In genomic region chr7:110237837-110238451, GRCm38 (mm10) we compare ENCODE assay signal across 8 mouse cellular contexts. TPM values are rescaled to one million over a fixed set of nuclear protein-coding genes. Genes with fewer than 3 reads are reported as not detected.
DNase-seq lines count a peak whose midpoint lies in the region; ATAC-seq and TF ChIP-seq lines count a peak whose summit lies in the region.

No protein-coding gene starts in this region.

- peak; percentile 72 for DNase-seq in lung, postnatal 0 days (ENCODE audit: low spot score)
- no peak for DNase-seq in lung, postnatal 14 days
- DNase-seq in adrenal gland, postnatal 14 days = no peak
- DNase-seq in adrenal gland, adult 2 months = no peak

- TF ChIP-seq CTCF in lung, postnatal 0 days (IDR thresholded peaks at IDR 0.05) = no peak

- 21% methylated on average over 2 of the region's 2 CpGs for WGBS in lung, postnatal 0 days
- 42% methylated on average over 2 of the region's 2 CpGs for WGBS in embryonic facial prominence, embryonic 13.5 days
- 49% methylated on average over 2 of the region's 2 CpGs for WGBS in hindbrain, embryonic 16.5 days

- H3K9me3 ChIP-seq in lung, postnatal 0 days (ENCODE audit: low read length) = no peaks in the 10 kb centered on the region
- H3K9me3 ChIP-seq in embryonic facial prominence, embryonic 13.5 days = no peaks in the 10 kb centered on the region
- H3K9me3 ChIP-seq in hindbrain, embryonic 16.5 days (ENCODE audit: control insufficient read depth, low read length) = no peaks in the 10 kb centered on the region

- peak overlapping the region; percentile 23; the same call in 1 of the 2 replicates for H3K4me2 ChIP-seq in lung, postnatal 0 days (replicated peaks; ENCODE audit: low read depth, low read length)
- H3K4me2 ChIP-seq in embryonic facial prominence, embryonic 13.5 days = no peak overlapping the region
- no peak overlapping the region for H3K4me2 ChIP-seq in hindbrain, embryonic 16.5 days (ENCODE audit: low read length)
- peak overlapping the region; percentile 69 for H3K4me2 ChIP-seq in myocyte (ENCODE audit: low read depth)

- H3ac ChIP-seq in myocyte (ENCODE audit: control insufficient read depth, insufficient read length) = no peak overlapping the region

- H3K9ac ChIP-seq in lung, postnatal 0 days (replicated peaks; ENCODE audit: low read depth) = no peak overlapping the region
- H3K9ac ChIP-seq in embryonic facial prominence, embryonic 13.5 days = 0 out of 2 replicates have a peak overlapping the region, but pooled peaks have one; percentile 0
- no peak overlapping the region for H3K9ac ChIP-seq in hindbrain, embryonic 16.5 days (ENCODE audit: low read depth, low read length)

- no peaks in the 10 kb centered on the region for H3K36me3 ChIP-seq in lung, postnatal 0 days (ENCODE audit: insufficient read depth, low read length)
- peaks cover 6% of the 10 kb centered on the region for H3K36me3 ChIP-seq in embryonic facial prominence, embryonic 13.5 days
- H3K36me3 ChIP-seq in hindbrain, embryonic 16.5 days (ENCODE audit: control insufficient read depth, insufficient read depth, low read length) = no peaks in the 10 kb centered on the region
- H3K36me3 ChIP-seq in myocyte (ENCODE audit: control insufficient read depth, insufficient read depth) = no peaks in the 10 kb centered on the region

- H3K79me2 ChIP-seq in myocyte (ENCODE audit: control insufficient read depth, insufficient read depth) = peaks cover 41% of the 10 kb centered on the region

- no peak overlapping the region for H3K4me3 ChIP-seq in lung, postnatal 0 days (ENCODE audit: low read depth, low read length)
- H3K4me3 ChIP-seq in embryonic facial prominence, embryonic 13.5 days = no peak overlapping the region
- no peak overlapping the region for H3K4me3 ChIP-seq in hindbrain, embryonic 16.5 days (ENCODE audit: low read length)
- no peak overlapping the region for H3K4me3 ChIP-seq in myocyte

- peaks cover 14% of the 10 kb centered on the region for H3K4me1 ChIP-seq in lung, postnatal 0 days (ENCODE audit: insufficient read depth, low read depth, low read length)
- peaks cover 19% of the 10 kb centered on the region for H3K4me1 ChIP-seq in embryonic facial prominence, embryonic 13.5 days
- H3K4me1 ChIP-seq in hindbrain, embryonic 16.5 days (ENCODE audit: control insufficient read depth, insufficient read depth, low read depth, low read length) = no peaks in the 10 kb centered on the region

- no peaks in the 10 kb centered on the region for H3K27me3 ChIP-seq in lung, postnatal 0 days (replicated peaks; ENCODE audit: insufficient read depth, low read length)
- no peaks in the 10 kb centered on the region for H3K27me3 ChIP-seq in embryonic facial prominence, embryonic 13.5 days
- H3K27me3 ChIP-seq in hindbrain, embryonic 16.5 days (replicated peaks; ENCODE audit: control insufficient read depth, insufficient read depth, low read length) = no peaks in the 10 kb centered on the region
- no peaks in the 10 kb centered on the region for H3K27me3 ChIP-seq in myocyte (ENCODE audit: control insufficient read depth, insufficient read depth, insufficient read length)

- no peak for TF ChIP-seq POLR2A in myocyte (IDR thresholded peaks at IDR 0.05; ENCODE audit: insufficient read length, low read depth)

- peak overlapping the region; percentile 66 for H3K27ac ChIP-seq in lung, postnatal 0 days (ENCODE audit: low read length)
- peak overlapping the region; percentile 35 for H3K27ac ChIP-seq in embryonic facial prominence, embryonic 13.5 days
- peak overlapping the region; percentile 52 for H3K27ac ChIP-seq in hindbrain, embryonic 16.5 days (ENCODE audit: low read depth, low read length)

- ATAC-seq in lung, postnatal 0 days = peak; percentile 71
- no peak for ATAC-seq in embryonic facial prominence, embryonic 13.5 days (ENCODE audit: insufficient number of reproducible peaks, insufficient read depth, low FRiP score, low TSS enrichment, low read depth)
- peak; percentile 76 for ATAC-seq in hindbrain, embryonic 16.5 days
- ATAC-seq in CD4-positive, CD25-positive, alpha-beta regulatory T cell, adult 4 months = no peak

- no peak for TF ChIP-seq EP300 in lung, postnatal 0 days (IDR thresholded peaks at IDR 0.05)

TF ChIP-seq in myocyte, 11 proteins besides CTCF, POLR2A, EP300 and RAD21:
- TF ChIP-seq TCF3 (IDR thresholded peaks at IDR 0.05; ENCODE audit: insufficient read length, low read depth) (no peak), USF1 (IDR thresholded peaks at IDR 0.05; ENCODE audit: low read depth) (no peak), MYOD1 (IDR thresholded peaks at IDR 0.05; ENCODE audit: control insufficient read depth in 1 of 3, insufficient read length in 2 of 3, low read depth in 2 of 3) (no peak), MYOG (IDR thresholded peaks at IDR 0.05; ENCODE audit: control insufficient read depth in 1 of 3, insufficient read depth in 1 of 3, insufficient read length in 2 of 3, low read depth in 2 of 3) (no peak), REST (IDR thresholded peaks at IDR 0.05; ENCODE audit: insufficient read depth, insufficient read length) (no peak), MAX (IDR thresholded peaks at IDR 0.05; ENCODE audit: low read depth) (no peak), TCF12 (IDR thresholded peaks at IDR 0.05; ENCODE audit: insufficient read depth, poor library complexity, severe bottlenecking) (no peak), SRF (IDR thresholded peaks at IDR 0.05; ENCODE audit: control insufficient read depth, insufficient read length, low read depth) (no peak), POLR2AphosphoS2 (IDR thresholded peaks at IDR 0.05; ENCODE audit: insufficient read length, low read depth) (no peak), CEBPB (IDR thresholded peaks at IDR 0.05; ENCODE audit: insufficient read depth, poor library complexity, severe bottlenecking) (no peak), E2F4 (IDR thresholded peaks at IDR 0.05; ENCODE audit: insufficient read depth) (no peak)

RNA-seq across cellular contexts. Expression of gene Swap70, which starts 16.4 kb away (rescaled TPM):
- polyA plus RNA-seq in lung, postnatal 0 days (2015; fragmentation: Nextera tagmentation; extraction: Ambion mirVana) = 38.4 and 38.9 TPM in 2 replicates
- 42.1 and 49.5 TPM in 2 replicates for polyA plus RNA-seq in embryonic facial prominence, embryonic 13.5 days (2015; fragmentation: Nextera tagmentation; extraction: Ambion mirVana)
- polyA plus RNA-seq in hindbrain, embryonic 16.5 days (2015; fragmentation: Nextera tagmentation; extraction: Ambion mirVana) = 10.6 and 11.2 TPM in 2 replicates
- 11.4 TPM for polyA plus RNA-seq in myocyte (2012; fragmentation: generic; extraction: Trizol)
- 17.2 and 28.1 TPM in 2 replicates for total RNA-seq in adrenal gland, postnatal 14 days (2021)
- 10 to 100 TPM; 55.9 to 89.2 TPM for polyA plus RNA-seq in CD4-positive, CD25-positive, alpha-beta regulatory T cell, adult 4 months (2017; shearing (Covaris generic))
- 10 to 100 TPM; 12.6 to 23.2 TPM for total RNA-seq in adrenal gland, adult 2 months (2021)
- polyA plus RNA-seq in adrenal gland, adult 2 months (2012; rRNA removed) = 10.7 and 13.0 TPM in 2 replicates

Comparison
In these comparisons a context has a peak if more than half of its experiments do, and no peak if none do; other contexts are left out.
1. ATAC-seq: peak in lung, postnatal 0 days (single experiment) and hindbrain, embryonic 16.5 days (single experiment); none in embryonic facial prominence, embryonic 13.5 days (single experiment) and CD4-positive, CD25-positive, alpha-beta regulatory T cell, adult 4 months (single experiment).
2. H3K4me2 ChIP-seq: peak in lung, postnatal 0 days (single experiment) and myocyte (single experiment); none in embryonic facial prominence, embryonic 13.5 days (single experiment) and hindbrain, embryonic 16.5 days (single experiment).
3. Peak in every context shown above with its lines, with median percentiles within 50 percentile points of each other: H3K27ac ChIP-seq.